Mouse (Mus musculus): ENCODE data around the gene Olfr1101. TPM values are rescaled to one million over a fixed set of nuclear protein-coding genes. Genes with fewer than 3 reads are reported as not detected.

Gene Olfr1101
- polyA plus RNA-seq (2015; fragmentation: Nextera tagmentation; extraction: Ambion mirVana) = not detected in 2 replicates

DNA sequence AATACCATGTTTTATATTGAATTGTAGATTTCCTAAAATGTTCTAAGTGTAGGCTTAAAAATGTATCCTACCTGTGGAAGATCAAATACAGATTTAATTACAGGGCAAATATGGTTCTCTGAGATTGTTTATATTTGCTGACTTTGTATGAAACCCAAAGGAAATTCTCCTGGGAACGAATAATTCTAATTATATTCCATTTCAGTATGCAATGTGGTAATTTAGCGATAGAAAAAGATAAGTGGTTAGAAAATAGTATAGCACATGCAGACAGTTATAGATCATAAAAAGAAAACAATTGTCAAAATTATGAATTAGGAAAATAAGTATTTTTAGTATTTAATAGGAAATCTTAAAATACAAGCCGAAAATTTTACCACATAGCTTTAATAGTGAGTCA is at the start of gene Olfr1101:
Gene Olfr1101, minus strand, starts transcription at position 101 of the 400 bp plus-strand sequence.
- no peaks in the 10 kb centered on the region for H3K4me1 ChIP-seq
- no peak for ATAC-seq (replicated peaks; ENCODE audit: low FRiP score)
- no peak within 1 kb of the TSS for H3K27ac ChIP-seq
- H3K4me2 ChIP-seq = no peak within 1 kb of the TSS
- H3K27me3 ChIP-seq = no peaks in the 10 kb centered on the region
- H3K9me3 ChIP-seq (replicated peaks) = no peaks in the 10 kb centered on the region
- no peak within 1 kb of the TSS for H3K4me3 ChIP-seq (replicated peaks)
- H3K9ac ChIP-seq = no peak within 1 kb of the TSS
- H3K36me3 ChIP-seq = no peaks in the 10 kb centered on the region
- 81% methylated on average over 3 of the region's 3 CpGs for WGBS

DNA sequence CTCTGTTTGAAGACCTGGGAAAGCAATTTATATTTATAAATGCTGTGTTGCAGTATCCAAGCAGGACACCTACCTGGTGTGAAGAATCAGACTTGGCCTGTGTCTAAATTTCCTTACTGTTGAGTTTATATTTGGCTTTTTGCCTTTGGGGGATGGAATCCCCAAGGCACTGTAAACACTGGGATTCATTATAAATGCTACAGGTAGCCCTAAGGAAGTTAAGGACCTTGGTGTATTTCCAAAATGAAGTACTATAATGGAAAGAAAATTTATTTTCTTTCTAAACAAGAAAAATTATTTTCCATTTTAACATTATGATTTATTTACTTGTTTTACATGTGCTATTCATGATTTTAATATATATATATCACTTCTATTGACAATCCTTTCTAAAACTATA is 45.4 kb upstream of the Olfr1101 start, which contains the start of gene Olfr1105:
Gene Olfr1105, minus strand, starts transcription at position 101 of the 400 bp plus-strand sequence.
- no peaks in the 10 kb centered on the region for H3K9me3 ChIP-seq (replicated peaks)
- no peak for ATAC-seq (replicated peaks; ENCODE audit: low FRiP score)
- H3K4me2 ChIP-seq = no peak within 1 kb of the TSS
- no peak within 1 kb of the TSS for H3K9ac ChIP-seq
- H3K4me1 ChIP-seq = no peaks in the 10 kb centered on the region
- H3K27me3 ChIP-seq = no peaks in the 10 kb centered on the region
- no peak within 1 kb of the TSS for H3K27ac ChIP-seq
- no peak within 1 kb of the TSS for H3K4me3 ChIP-seq (replicated peaks)
- H3K36me3 ChIP-seq = no peaks in the 10 kb centered on the region

DNA sequence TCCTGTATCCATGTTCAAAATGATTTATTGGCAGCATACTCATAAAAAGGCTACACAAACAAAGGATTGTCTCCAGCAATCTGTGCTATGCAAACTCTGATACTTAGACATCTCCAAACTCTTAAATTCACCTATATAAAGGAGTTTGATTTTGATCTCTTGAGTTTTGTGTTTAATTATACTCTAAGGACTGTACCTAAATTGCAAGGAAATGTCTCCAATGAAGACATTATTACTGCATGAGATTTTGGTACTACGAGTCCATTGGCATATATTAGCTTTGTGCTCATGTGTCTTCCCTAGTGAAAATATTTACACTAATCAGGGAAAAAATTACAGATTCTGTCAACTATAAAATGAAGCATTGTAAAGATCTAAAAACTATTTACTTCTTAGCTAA is 36.0 kb upstream of the Olfr1101 start, which contains the start of gene Olfr1104:
Gene Olfr1104, minus strand, starts transcription at position 101 of the 400 bp plus-strand sequence.
- H3K9me3 ChIP-seq (replicated peaks) = no peaks in the 10 kb centered on the region
- ATAC-seq (replicated peaks; ENCODE audit: low FRiP score) = no peak
- no peak within 1 kb of the TSS for H3K27ac ChIP-seq
- no peak within 1 kb of the TSS for H3K9ac ChIP-seq
- no peak within 1 kb of the TSS for H3K4me2 ChIP-seq
- H3K36me3 ChIP-seq = no peaks in the 10 kb centered on the region
- no peak within 1 kb of the TSS for H3K4me3 ChIP-seq (replicated peaks)
- H3K4me1 ChIP-seq = no peaks in the 10 kb centered on the region
- 74% methylated on average over 1 of the region's 1 CpGs for WGBS
- no peaks in the 10 kb centered on the region for H3K27me3 ChIP-seq

DNA sequence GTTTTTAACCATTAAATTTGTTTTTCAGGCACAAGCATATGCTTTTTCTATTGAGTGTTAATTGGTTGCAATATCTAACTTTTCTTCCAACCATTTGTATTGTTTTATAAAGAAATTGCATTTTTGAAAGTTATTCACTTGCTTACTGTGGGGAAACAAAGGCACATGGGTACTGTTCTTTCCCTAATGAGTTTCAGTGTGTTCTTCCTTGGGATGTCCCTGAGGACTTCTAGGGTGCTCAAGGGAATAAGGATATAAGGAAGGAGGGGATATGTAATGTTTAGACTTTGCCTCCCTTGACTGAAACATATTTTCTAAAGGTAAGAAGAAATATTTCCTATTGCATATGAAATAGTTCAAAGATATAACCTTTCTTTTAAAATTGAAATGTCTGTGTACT is 7.1 kb upstream of the Olfr1101 start, which contains the start of gene Olfr1102:
Gene Olfr1102, plus strand, starts transcription at position 301 of the 400 bp plus-strand sequence.
- Histone ChIP-seq H3K4me2 (no peak within 1 kb of the TSS), H3K4me1 (no peaks in the 10 kb centered on the region)
- ATAC-seq (replicated peaks; ENCODE audit: low FRiP score) = no peak

DNA sequence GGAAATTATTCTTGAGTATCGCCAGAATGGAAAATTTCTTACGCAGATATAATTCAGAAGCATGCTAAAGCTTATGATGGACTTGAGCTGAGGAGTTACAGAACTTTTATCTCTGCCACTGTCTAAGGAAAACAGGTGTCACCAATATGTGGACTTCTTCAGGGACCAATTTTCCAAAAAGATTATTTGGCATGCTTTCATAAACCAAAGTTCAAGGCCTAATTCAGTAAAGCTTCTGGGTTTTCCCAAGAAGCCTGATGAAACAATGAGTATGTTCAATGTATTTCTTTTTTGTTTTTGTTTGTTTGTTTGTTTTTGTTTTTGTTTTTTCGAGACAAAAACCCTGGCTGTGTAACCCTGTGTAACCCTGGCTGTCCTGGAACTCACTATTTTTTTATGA is 11.2 kb downstream of the Olfr1101 start, which contains the start of gene Olfr1100:
Gene Olfr1100, minus strand, starts transcription at position 101 of the 400 bp plus-strand sequence.
- Histone ChIP-seq H3K4me1 (no peaks in the 10 kb centered on the region), H3K9me3 (replicated peaks) (no peaks in the 10 kb centered on the region), H3K36me3 (no peaks in the 10 kb centered on the region), H3K27ac (no peak within 1 kb of the TSS), H3K4me2 (no peak within 1 kb of the TSS), H3K27me3 (no peaks in the 10 kb centered on the region), H3K4me3 (replicated peaks) (no peak within 1 kb of the TSS), H3K9ac (no peak within 1 kb of the TSS)
- 79% methylated on average over 3 of the region's 3 CpGs for WGBS
- no peak for ATAC-seq (replicated peaks; ENCODE audit: low FRiP score)

More for the DNA sequence above, 7.1 kb upstream of the Olfr1101 start, which contains the start of gene Olfr1102:
- H3K4me3 ChIP-seq (replicated peaks) = no peak within 1 kb of the TSS
- no peaks in the 10 kb centered on the region for H3K36me3 ChIP-seq
- no peak within 1 kb of the TSS for H3K9ac ChIP-seq
- H3K27ac ChIP-seq = no peak within 1 kb of the TSS
- H3K27me3 ChIP-seq = no peaks in the 10 kb centered on the region
- H3K9me3 ChIP-seq (replicated peaks) = no peaks in the 10 kb centered on the region

DNA sequence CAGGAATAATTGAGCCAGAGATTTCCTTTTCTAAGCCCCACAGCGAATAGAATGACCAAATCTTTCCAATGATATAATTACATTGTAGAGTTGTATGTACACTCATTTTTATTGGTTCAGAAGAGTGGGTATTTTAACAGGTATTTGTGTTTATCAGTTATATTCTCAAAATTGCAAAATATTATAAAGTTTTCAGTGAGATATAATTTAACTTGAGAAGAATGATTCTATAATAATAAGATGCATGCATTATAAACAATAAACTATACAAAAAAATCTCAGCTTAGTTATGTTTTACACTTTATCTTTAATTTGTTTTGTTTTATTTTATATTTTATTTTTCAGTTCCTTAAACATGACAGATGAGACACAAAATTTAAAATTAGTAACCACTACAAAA is 30.4 kb downstream of the Olfr1101 start, which contains the start of gene Olfr1099:
Gene Olfr1099, minus strand, starts transcription at position 101 of the 400 bp plus-strand sequence.
- no peak within 1 kb of the TSS for H3K9ac ChIP-seq
- WGBS = 85% methylated on average over 1 of the region's 1 CpGs
- no peaks in the 10 kb centered on the region for H3K9me3 ChIP-seq (replicated peaks)
- ATAC-seq (replicated peaks; ENCODE audit: low FRiP score) = no peak
- H3K27ac ChIP-seq = no peak within 1 kb of the TSS
- H3K4me3 ChIP-seq (replicated peaks) = no peak within 1 kb of the TSS
- H3K4me1 ChIP-seq = no peaks in the 10 kb centered on the region
- no peak within 1 kb of the TSS for H3K4me2 ChIP-seq
- H3K27me3 ChIP-seq = no peaks in the 10 kb centered on the region
- H3K36me3 ChIP-seq = no peaks in the 10 kb centered on the region

Other genes starting within 250 kb of the Olfr1101 start
- not detected in 2 replicates for gene Olfr1090, start 232.2 kb downstream of the Olfr1101 start, polyA plus RNA-seq (2015; fragmentation: Nextera tagmentation; extraction: Ambion mirVana)
- gene Olfr1093, start 208.7 kb downstream of the Olfr1101 start, polyA plus RNA-seq (2015; fragmentation: Nextera tagmentation; extraction: Ambion mirVana) = not detected in 2 replicates
- gene Olfr141, start 181.2 kb downstream of the Olfr1101 start, polyA plus RNA-seq (2015; fragmentation: Nextera tagmentation; extraction: Ambion mirVana) = not detected in 2 replicates
- not detected in 2 replicates for gene Olfr1094, start 166.6 kb downstream of the Olfr1101 start, polyA plus RNA-seq (2015; fragmentation: Nextera tagmentation; extraction: Ambion mirVana)
- gene Olfr1095, start 139.5 kb downstream of the Olfr1101 start, polyA plus RNA-seq (2015; fragmentation: Nextera tagmentation; extraction: Ambion mirVana) = not detected in 2 replicates
- gene Gm13723, start 116.4 kb downstream of the Olfr1101 start, polyA plus RNA-seq (2015; fragmentation: Nextera tagmentation; extraction: Ambion mirVana) = not detected in 2 replicates
- not detected in 2 replicates for gene Olfr1097, start 99.0 kb downstream of the Olfr1101 start, polyA plus RNA-seq (2015; fragmentation: Nextera tagmentation; extraction: Ambion mirVana)
- not detected in 2 replicates for gene Olfr1098, start 66.7 kb downstream of the Olfr1101 start, polyA plus RNA-seq (2015; fragmentation: Nextera tagmentation; extraction: Ambion mirVana)
- not detected in 2 replicates for gene Olfr1099, start 30.5 kb downstream of the Olfr1101 start, polyA plus RNA-seq (2015; fragmentation: Nextera tagmentation; extraction: Ambion mirVana)
- gene Olfr1100, start 11.3 kb downstream of the Olfr1101 start, polyA plus RNA-seq (2015; fragmentation: Nextera tagmentation; extraction: Ambion mirVana) = not detected in 2 replicates
- gene Olfr1102, start 7.2 kb upstream of the Olfr1101 start, polyA plus RNA-seq (2015; fragmentation: Nextera tagmentation; extraction: Ambion mirVana) = not detected in 2 replicates
- not detected in 2 replicates for gene Olfr1104, start 35.9 kb upstream of the Olfr1101 start, polyA plus RNA-seq (2015; fragmentation: Nextera tagmentation; extraction: Ambion mirVana)
- gene Olfr1105, start 45.3 kb upstream of the Olfr1101 start, polyA plus RNA-seq (2015; fragmentation: Nextera tagmentation; extraction: Ambion mirVana) = not detected in 2 replicates
- not detected in 2 replicates for gene Olfr1106, start 61.1 kb upstream of the Olfr1101 start, polyA plus RNA-seq (2015; fragmentation: Nextera tagmentation; extraction: Ambion mirVana)
- gene Olfr1107, start 84.6 kb upstream of the Olfr1101 start, polyA plus RNA-seq (2015; fragmentation: Nextera tagmentation; extraction: Ambion mirVana) = not detected in 2 replicates
- not detected in 2 replicates for gene Olfr1109, start 104.8 kb upstream of the Olfr1101 start, polyA plus RNA-seq (2015; fragmentation: Nextera tagmentation; extraction: Ambion mirVana)
- not detected in 2 replicates for gene Olfr259, start 123.3 kb upstream of the Olfr1101 start, polyA plus RNA-seq (2015; fragmentation: Nextera tagmentation; extraction: Ambion mirVana)
- not detected in 2 replicates for gene Olfr1110, start 149.1 kb upstream of the Olfr1101 start, polyA plus RNA-seq (2015; fragmentation: Nextera tagmentation; extraction: Ambion mirVana)
- gene Olfr1111, start 161.4 kb upstream of the Olfr1101 start, polyA plus RNA-seq (2015; fragmentation: Nextera tagmentation; extraction: Ambion mirVana) = not detected in 2 replicates
- gene Olfr1112, start 196.6 kb upstream of the Olfr1101 start, polyA plus RNA-seq (2015; fragmentation: Nextera tagmentation; extraction: Ambion mirVana) = not detected in 2 replicates
- not detected in 2 replicates for gene Olfr1113, start 217.7 kb upstream of the Olfr1101 start, polyA plus RNA-seq (2015; fragmentation: Nextera tagmentation; extraction: Ambion mirVana)

Measured in kidney, embryonic 15.5 days (tissue).